Mouse (Mus musculus) stomach, embryonic 14.5 days (tissue): ENCODE results near the gene Fads2. TPM values are rescaled to one million over a fixed set of nuclear protein-coding genes. Genes with fewer than 3 reads are reported as not detected.

Experiments used
- ATAC-seq: fragments of 200-750 bp; cut with Nextera tagmentation; 2 replicates; pipeline ENCODE4 v1.8.0; 2017; ENCODE audit warnings: low read depth, moderate TSS enrichment; ENCODE audit not compliant: insufficient number of reproducible peaks, insufficient read depth, low FRiP score
- H3K27ac ChIP-seq: fragments of 300-500 bp; sonication (generic); 2 replicates; pipeline ENCODE4 v1.5.1; 2014; ENCODE audit warnings: mild to moderate bottlenecking, low read length, moderate library complexity, mixed read lengths
- H3K27me3 ChIP-seq: fragments of 300-500 bp; sonication (generic); 2 replicates; pipeline ENCODE4 v1.6.1; 2014; ENCODE audit warnings: low read length, control low read depth, mixed read lengths; ENCODE audit not compliant: control insufficient read depth, insufficient read depth
- H3K36me3 ChIP-seq: fragments of 300-500 bp; sonication (generic); 2 replicates; pipeline ENCODE4 v1.6.1; 2014; ENCODE audit warnings: mild to moderate bottlenecking, control low read depth, low read length, moderate library complexity, mixed read lengths; ENCODE audit not compliant: control insufficient read depth, insufficient read depth
- H3K4me1 ChIP-seq: fragments of 300-500 bp; sonication (generic); 2 replicates; pipeline ENCODE4 v1.6.1; 2014; ENCODE audit warnings: low read length, control low read depth, mixed read lengths; ENCODE audit not compliant: control insufficient read depth, insufficient read depth
- H3K4me2 ChIP-seq: fragments of 300-500 bp; sonication (generic); replicated peaks from 2 replicates; pipeline ENCODE4 v1.6.1; 2014; ENCODE audit warnings: low read depth, low read length, control low read depth
- H3K4me3 ChIP-seq: fragments of 300-500 bp; sonication (generic); 2 replicates; pipeline ENCODE4 v1.5.1; 2014; ENCODE audit warnings: low read depth, low read length, control low read depth
- H3K9ac ChIP-seq: fragments of 300-500 bp; sonication (generic); replicated peaks from 2 replicates; pipeline ENCODE4 v1.6.1; 2014; ENCODE audit warnings: low read depth, mild to moderate bottlenecking, control low read depth, low read length, moderate library complexity, mixed read lengths
- H3K9me3 ChIP-seq: fragments of 300-500 bp; sonication (generic); 2 replicates; pipeline ENCODE4 v1.6.1; 2016; ENCODE audit warnings: low read depth, low read length, control low read depth; ENCODE audit not compliant: control insufficient read depth
- WGBS: fragments of 180-500 bp; shearing (Covaris S2); extraction: QIAGEN DNeasy Blood & Tissue Kit; methylation state at CpG from one replicate; pipeline ENCODE4 v1.1.7; 2014; 5-methylcytosine and 5-hydroxymethylcytosine counted together
- polyA plus RNA-seq: library from polyadenylated mRNA; unstranded; fragments of >200 nt; fragmentation: Nextera tagmentation; extraction: Ambion mirVana; gene quantifications from 2 replicates; pipeline ENCODE4 v1.2.1, GENCODE M21; 2014

The Fads2 gene
- polyA plus RNA-seq, 1 experiment from 2014 or later = 49.1 TPM

DNA sequence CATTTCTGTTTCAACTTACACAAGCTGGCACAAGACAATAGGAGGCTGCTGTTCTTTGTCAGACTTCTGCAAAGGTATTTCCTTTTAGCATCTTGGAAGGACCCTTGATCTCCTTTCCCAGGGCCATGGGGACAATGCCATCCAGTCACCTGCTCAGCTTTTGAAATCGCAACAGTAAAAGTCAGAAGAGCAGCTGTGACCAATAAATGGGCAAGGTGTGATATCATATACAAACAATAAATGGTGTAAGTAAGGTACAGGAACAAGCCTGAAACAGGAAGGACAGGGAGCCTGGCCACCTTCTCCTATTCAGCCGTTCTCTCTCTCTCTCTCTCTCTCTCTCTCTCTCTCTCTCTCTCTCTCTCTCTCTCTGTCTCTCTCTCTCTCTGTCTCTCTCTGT lies 51.1 kb downstream of the Fads2 start:
- WGBS = 52% methylated on average over 2 of the region's 2 CpGs
- H3K4me1 ChIP-seq = no peaks in the 10 kb centered on the region
- peaks cover under 1% of the 10 kb centered on the region; the same call in 1 of the 2 replicates for H3K36me3 ChIP-seq
- H3K4me2 ChIP-seq = no peak overlapping the region
- H3K9ac ChIP-seq = no peak overlapping the region
- H3K27ac ChIP-seq = no peak overlapping the region
- H3K4me3 ChIP-seq = no peak overlapping the region
- no peaks in the 10 kb centered on the region for H3K27me3 ChIP-seq
- no peak for ATAC-seq
- no peaks in the 10 kb centered on the region for H3K9me3 ChIP-seq

DNA sequence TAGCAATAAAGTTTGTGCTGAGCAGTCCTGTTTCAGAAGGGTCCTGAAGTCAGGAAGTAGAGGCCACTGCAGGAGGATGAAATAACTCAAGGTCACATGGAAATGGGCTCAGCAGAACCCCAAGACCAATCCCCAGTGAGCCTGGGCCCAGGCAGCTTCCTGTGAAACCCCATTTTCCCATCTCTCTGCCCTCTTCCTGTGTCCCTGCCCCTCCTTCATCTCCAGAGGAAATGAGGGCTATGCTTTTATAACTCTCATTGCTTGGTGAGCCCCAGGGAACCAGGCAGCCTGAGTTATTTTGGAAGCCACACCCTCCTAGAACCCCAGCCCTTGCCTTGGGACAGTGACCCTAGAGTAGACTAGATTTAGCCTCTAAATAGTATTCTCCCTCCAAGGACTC lies 52.0 kb downstream of the Fads2 start:
- Histone ChIP-seq H3K9ac (no peak overlapping the region), H3K27ac (no peak overlapping the region), H3K4me3 (no peak overlapping the region), H3K27me3 (no peaks in the 10 kb centered on the region), H3K9me3 (no peaks in the 10 kb centered on the region), H3K4me1 (no peaks in the 10 kb centered on the region), H3K4me2 (no peak overlapping the region), H3K36me3 (no peaks in the 10 kb centered on the region)
- no peak for ATAC-seq

DNA sequence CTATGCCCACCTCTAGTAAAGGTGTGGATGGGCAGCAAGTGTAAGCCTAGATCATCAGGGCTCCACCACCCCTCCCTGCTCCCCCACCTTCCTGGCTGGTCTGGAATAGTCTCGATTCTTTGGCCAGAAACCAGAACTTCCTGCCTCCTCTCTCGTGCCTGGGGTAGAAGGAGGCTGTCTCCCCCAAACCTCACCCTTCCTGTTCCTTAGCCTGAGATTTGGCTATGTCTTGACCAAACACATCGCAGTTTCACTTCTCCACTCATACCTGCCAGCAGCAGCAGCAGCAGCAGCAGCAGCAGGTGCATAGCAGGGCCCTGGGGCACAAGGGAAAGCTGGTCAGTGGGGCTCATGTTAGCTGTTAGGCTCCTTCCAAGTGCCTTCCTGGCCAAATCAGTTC lies 54.6 kb downstream of the Fads2 start:
- Histone ChIP-seq H3K4me3 (no peak overlapping the region), H3K4me2 (no peak overlapping the region), H3K36me3 (no peaks in the 10 kb centered on the region), H3K9ac (no peak overlapping the region), H3K9me3 (no peaks in the 10 kb centered on the region), H3K27ac (no peak overlapping the region), H3K4me1 (peaks cover 8% of the 10 kb centered on the region; the same call in 1 of the 2 replicates), H3K27me3 (no peaks in the 10 kb centered on the region)
- WGBS = 40% methylated on average over 3 of the region's 3 CpGs
- no peak for ATAC-seq

DNA sequence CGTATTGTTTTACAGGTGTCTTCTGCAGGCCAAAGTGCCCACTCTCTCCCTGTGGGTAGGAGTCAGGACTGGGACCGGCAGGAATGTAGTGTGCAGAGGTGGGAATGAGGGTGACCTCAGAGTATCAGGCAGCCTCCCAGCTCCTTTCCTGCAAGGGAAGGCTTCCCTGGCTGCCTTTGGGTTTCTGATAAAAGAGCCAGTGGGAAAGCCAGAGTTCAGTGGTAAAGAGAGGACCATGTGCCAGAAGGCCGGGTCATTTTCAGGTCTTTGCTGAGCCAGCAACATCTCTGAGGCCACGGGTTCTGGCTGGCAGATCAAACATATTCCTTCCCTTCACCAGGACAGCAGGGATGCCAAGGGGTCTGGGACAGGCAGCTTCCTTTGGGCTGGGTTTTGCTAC lies 55.2 kb downstream of the Fads2 start:
- no peak overlapping the region for H3K4me2 ChIP-seq
- no peak overlapping the region for H3K4me3 ChIP-seq
- ATAC-seq = no peak
- no peak overlapping the region for H3K9ac ChIP-seq
- 65% methylated on average over 4 of the region's 4 CpGs for WGBS
- H3K27me3 ChIP-seq = no peaks in the 10 kb centered on the region
- H3K27ac ChIP-seq = no peak overlapping the region
- no peaks in the 10 kb centered on the region for H3K9me3 ChIP-seq
- no peaks in the 10 kb centered on the region for H3K36me3 ChIP-seq
- peaks cover 8% of the 10 kb centered on the region; the same call in 1 of the 2 replicates for H3K4me1 ChIP-seq

DNA sequence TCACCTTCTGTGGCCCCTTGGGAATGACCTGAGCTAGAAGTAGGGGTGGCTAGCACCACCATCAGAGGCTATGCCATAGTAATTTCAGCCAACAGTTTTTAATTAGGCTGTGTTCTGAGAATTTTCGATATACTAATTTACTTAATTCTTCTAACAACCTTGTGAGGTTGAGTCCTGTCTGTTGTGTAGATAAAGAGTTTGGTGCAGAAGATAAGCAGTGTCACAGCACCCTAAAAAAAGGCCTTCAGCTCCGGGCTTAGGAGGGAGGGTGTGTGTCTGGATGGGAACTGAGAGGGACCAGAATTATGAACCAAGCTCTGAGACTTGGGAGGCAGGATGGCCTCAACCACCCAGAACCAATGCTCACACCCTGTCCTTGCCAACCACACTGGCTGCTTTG lies 55.8 kb downstream of the Fads2 start:
- no peak for ATAC-seq
- Histone ChIP-seq H3K4me2 (no peak overlapping the region), H3K9me3 (no peaks in the 10 kb centered on the region), H3K27me3 (no peaks in the 10 kb centered on the region), H3K9ac (no peak overlapping the region), H3K36me3 (no peaks in the 10 kb centered on the region), H3K27ac (no peak overlapping the region), H3K4me3 (no peak overlapping the region), H3K4me1 (peaks cover 12% of the 10 kb centered on the region; the same call in 1 of the 2 replicates)
- WGBS = 81% methylated on average over 2 of the region's 2 CpGs

DNA sequence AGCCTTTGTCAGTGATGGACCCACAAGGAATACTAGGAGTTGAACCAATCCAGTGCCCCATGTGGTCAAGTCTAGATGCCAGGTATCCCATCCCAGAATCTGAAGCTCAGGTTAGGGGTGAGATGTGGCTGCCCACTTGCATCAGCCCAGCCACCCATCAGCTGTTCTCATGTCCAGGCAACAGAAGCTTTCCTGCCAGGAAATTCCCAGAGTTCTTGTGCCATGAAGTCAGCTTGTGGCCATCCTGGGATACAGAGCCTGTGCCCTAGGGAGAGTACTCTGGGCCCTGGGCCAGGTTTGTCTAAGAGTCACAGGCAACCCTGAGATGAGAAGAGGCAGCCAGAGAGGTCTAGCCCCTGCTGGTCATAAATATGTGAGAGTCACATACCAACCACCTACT lies 57.9 kb downstream of the Fads2 start:
- H3K27me3 ChIP-seq = no peaks in the 10 kb centered on the region
- no peak overlapping the region for H3K4me3 ChIP-seq
- H3K4me2 ChIP-seq = no peak overlapping the region
- no peaks in the 10 kb centered on the region for H3K36me3 ChIP-seq
- H3K9ac ChIP-seq = no peak overlapping the region
- H3K27ac ChIP-seq = no peak overlapping the region
- ATAC-seq = no peak
- peaks cover 25% of the 10 kb centered on the region for H3K4me1 ChIP-seq
- H3K9me3 ChIP-seq = no peaks in the 10 kb centered on the region

DNA sequence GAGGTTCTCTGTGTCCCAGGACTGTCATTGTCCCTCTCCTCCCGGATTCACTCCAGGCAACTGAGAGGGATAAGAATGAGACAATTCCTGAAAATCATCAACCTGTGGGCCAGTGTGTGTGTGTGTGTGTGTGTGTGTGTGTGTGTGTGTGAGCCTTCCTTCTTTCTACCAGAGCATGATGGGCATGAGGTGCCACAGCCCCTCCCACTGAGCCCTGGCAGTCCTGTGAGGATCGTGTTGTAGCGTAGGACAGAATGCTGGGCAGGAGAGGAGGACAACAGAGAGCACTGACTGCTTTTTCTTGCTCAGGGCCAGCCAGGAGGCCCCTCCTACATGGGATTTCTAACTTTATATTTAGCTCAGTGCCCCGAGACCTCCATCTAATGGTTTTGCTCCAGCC lies 58.7 kb downstream of the Fads2 start:
- Histone ChIP-seq H3K27me3 (no peaks in the 10 kb centered on the region), H3K4me3 (no peak overlapping the region)

DNA sequence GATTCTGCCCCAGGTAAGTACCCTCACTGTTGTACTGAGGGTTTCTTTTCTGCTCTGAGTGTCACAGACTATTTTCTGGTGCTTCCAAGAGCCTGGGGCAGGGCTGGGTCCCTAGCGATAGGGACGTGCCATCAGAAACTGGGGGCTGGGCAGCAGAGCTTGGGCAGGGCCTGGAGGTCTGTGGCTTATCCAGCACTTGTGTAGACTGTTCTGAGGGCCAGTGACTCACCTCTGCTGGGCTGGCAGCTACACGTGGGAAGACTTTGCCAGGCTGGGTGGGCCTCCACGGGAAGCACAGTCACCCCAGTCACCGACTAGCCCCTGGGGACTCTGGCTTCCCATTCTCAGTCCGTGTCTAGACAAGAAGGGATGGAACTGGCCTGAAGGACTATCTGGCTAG lies 59.3 kb downstream of the Fads2 start:
- ATAC-seq = peak; percentile 14; the same call in 1 of the 2 replicates
- H3K9ac ChIP-seq = peak overlapping the region; percentile 60; the same call in 1 of the 2 replicates
- no peak overlapping the region for H3K27ac ChIP-seq
- H3K4me2 ChIP-seq = peak overlapping the region; percentile 96
- H3K4me3 ChIP-seq = peak overlapping the region; percentile 67
- H3K36me3 ChIP-seq = no peaks in the 10 kb centered on the region
- peaks cover 28% of the 10 kb centered on the region for H3K4me1 ChIP-seq
- no peaks in the 10 kb centered on the region for H3K27me3 ChIP-seq
- no peaks in the 10 kb centered on the region for H3K9me3 ChIP-seq
- 54% methylated on average over 6 of the region's 6 CpGs for WGBS

More for the DNA sequence above, 58.7 kb downstream of the Fads2 start:
- Histone ChIP-seq H3K9me3 (no peaks in the 10 kb centered on the region), H3K4me1 (peaks cover 28% of the 10 kb centered on the region), H3K27ac (no peak overlapping the region), H3K9ac (no peak overlapping the region), H3K4me2 (peak overlapping the region; percentile 96), H3K36me3 (no peaks in the 10 kb centered on the region)
- no peak for ATAC-seq
- 88% methylated on average over 4 of the region's 4 CpGs for WGBS

DNA sequence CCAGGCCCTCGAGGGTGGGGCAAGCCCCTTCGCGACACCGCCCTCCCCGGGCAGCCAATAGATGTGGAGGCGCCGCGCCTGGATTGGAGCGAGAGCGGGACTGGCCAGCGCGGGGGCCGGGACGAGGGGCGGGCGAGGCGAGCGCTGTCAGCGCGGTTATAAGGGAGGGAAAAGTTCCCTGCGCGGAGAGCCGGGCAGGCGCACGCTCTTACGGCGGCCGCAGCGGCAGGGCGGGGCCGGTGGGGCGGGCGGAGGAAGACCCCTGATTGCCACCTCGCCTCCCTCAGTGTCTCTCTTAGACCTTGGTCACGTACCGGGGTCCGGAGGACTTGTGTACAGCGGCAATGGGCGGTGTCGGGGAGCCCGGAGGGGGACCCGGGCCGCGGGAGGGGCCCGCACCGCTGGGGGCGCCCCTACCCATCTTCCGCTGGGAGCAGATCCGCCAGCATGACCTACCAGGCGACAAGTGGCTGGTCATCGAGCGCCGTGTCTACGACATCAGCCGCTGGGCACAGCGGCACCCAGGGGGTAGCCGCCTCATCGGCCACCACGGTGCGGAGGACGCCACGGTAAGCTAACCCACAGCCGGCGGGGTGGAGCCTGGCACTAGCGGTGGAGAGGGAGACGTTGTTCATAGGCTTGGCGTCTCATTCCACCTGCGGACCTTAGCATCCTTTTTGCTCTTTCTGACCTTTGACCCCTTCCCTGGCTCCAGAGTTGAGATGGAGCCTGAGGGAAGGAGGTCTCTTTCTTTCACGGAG lies 60.0 kb downstream of the Fads2 start, which contains the start of gene Fads3:
Gene Fads3 (plus strand): TSS at position 182 of the 761 bp plus-strand sequence.
- Histone ChIP-seq H3K9ac (peak within 1 kb of the TSS; percentile 60), H3K27ac (peak within 1 kb of the TSS; percentile 4; the same call in 1 of the 2 replicates)
- WGBS = under 1% methylated on average over 63 of the region's 69 CpGs

More for the DNA sequence above, 60.0 kb downstream of the Fads2 start, which contains the start of gene Fads3:
- H3K4me2 ChIP-seq = peak within 1 kb of the TSS; percentile 96
- no peaks in the 10 kb centered on the region for H3K27me3 ChIP-seq
- H3K4me1 ChIP-seq = peaks cover 28% of the 10 kb centered on the region
- H3K4me3 ChIP-seq = peak within 1 kb of the TSS; percentile 67
- H3K9me3 ChIP-seq = no peaks in the 10 kb centered on the region
- no peaks in the 10 kb centered on the region for H3K36me3 ChIP-seq
- ATAC-seq = peak; percentile 89
